Mouse (Mus musculus) right cerebral cortex, adult 18-20 months (tissue): ENCODE data around the gene Ankrd23.

Experiments
- DNase-seq: peaks from one replicate; pipeline ENCODE4 v3.0.0; 2022; ENCODE audit warnings: mixed read lengths

Ankrd23 gene

DNA sequence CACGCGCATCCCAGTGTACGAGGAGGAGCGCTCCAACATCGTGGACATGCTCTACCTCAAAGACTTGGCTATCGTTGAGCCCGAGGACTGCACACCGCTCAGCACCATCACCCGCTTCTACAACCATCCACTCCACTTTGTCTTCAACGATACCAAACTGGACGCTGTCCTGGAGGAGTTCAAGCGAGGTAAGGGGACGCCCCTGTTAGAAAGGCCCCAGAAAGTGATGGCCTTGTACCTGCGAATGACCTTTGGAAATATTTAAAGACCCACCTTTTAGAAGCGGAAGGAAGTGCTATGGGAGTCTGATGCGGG is 23.8 kb downstream of the Ankrd23 start:
- no peak for DNase-seq

DNA sequence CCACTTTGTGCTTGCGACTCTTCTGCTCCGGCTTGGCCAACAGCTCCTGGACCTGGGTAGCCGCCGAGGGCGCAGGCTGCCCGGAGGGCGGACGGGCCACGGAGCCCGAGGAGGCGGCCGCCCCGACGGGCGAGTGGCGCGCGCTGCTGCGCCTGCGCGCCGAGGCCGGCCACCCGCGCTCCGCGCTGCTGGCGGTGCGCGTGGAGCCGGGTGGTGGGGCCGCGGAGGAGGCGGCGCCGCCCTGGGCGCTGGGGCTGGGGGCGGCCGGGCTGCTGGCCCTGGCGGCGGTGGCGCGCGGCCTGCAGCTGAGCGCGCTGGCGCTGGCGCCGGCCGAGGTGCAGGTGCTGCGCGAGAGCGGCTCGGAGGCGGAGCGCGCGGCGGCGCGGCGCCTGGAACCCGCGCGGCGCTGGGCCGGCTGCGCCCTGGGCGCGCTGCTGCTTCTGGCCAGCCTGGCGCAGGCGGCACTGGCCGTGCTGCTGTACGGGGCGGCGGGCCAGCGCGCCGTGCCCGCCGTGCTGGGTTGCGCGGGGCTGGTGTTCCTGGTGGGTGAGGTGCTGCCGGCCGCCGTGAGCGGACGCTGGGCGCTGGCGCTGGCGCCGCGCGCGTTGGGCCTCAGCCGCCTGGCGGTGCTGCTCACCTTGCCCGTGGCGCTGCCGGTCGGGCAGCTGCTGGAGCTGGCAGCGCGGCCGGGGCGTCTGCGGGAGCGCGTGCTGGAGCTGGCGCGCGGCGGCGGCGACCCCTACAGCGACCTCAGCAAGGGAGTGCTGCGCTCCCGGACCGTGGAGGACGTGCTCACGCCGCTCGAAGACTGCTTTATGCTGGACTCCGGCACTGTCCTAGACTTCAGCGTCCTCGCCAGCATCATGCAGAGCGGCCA is 24.4 kb downstream of the Ankrd23 start:
- peak; percentile 65 for DNase-seq

DNA sequence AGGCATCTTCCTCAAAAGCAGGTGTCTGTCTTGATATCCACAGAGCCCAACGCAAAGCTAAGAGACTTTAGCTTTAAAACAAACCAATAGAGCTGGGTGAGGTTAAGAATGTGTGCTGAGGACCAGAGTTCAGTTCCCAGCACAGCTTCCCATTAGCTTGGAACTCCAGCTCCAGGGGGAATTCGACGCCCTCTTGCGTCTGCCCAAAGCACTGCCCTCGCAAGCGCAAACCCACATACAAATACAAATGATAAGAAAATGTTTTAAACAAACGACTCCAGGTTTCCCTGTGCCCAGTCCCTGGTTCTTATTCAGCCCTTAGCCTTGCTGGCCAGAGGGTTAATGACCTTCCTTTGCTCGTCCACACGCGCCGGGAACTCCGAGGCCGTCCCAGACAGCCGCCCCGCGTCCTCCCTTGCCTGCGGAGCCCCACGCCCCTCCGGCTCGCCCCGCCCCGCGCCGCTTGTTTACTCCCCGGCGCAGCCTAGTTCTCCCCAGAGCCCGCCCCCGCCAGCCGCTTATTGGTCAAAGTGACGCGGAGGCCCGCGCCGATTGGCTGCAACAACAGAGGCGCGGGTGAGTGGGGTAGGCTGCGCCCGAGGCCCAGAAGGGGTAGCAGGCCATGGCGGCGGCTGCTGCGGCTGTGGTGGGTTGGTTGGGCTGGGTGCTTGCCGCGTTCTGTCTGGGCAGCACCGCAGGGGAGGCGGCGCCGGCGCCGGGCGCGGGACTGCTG is 25.2 kb downstream of the Ankrd23 start, which contains the start of gene Cnnm3:
Gene Cnnm3 (plus strand): TSS at position 579 of the 733 bp plus-strand sequence.
- DNase-seq, result peak; percentile 99

DNA sequence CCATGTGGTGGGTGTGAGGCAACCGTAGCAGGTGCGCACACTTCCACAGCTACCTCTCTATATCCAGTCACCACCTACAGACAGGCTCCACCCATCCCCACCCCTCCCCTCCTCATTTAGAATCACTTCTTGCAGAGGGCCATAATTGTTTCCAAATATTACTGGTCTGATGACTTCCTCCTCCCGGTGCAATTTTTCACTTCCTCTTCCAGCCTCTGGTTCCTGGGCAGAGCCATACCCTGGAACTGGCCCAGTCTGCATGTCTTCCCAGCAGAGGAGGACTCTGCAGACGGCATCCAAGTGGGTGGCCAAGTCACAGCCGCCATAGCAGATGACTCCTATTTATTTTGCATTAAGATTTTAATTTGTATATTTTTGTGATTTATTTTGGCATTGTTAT is 28.4 kb downstream of the Ankrd23 start:
- DNase-seq, result no peak

DNA sequence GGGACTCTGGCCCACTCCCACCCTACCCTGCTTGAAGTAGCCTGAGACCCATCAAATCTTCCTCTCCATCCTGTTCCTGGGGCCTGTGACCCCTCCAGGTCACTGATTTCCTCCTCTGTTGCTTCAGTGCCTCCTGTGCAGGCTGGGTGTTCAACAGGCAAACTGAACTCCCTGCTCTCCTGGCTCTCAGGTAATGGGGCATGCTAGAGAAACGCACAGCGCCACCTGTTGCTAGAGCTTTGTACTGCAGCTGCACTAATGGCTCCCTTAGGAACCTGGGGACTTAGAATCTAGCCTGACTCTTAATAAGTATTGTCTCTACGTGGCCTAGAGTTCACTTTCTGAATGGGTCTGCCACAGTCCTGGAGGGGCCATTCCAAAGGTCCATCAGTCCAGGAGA is 35.4 kb downstream of the Ankrd23 start:
- DNase-seq, result peak; percentile 60

DNA sequence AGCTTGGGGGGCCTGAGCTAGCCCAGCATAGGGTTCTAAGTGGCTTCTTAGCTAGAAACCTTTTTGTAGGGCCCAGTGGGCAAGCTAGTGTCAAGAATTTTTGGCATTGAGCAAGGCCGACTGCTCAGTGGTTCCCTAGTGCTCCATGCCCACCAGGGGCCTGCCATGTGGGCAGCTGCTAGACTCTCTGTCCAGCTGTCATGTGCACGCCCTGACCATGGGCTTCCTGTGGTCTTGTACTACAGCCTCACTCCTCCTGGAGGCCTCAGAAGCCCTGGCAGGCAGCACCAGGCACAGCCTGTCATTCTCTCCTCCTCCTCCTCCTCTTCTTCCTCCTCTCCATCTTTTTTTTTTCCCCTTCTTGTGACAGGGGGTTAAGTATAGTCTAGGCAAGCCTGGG is 39.4 kb downstream of the Ankrd23 start:
- no peak for DNase-seq

DNA sequence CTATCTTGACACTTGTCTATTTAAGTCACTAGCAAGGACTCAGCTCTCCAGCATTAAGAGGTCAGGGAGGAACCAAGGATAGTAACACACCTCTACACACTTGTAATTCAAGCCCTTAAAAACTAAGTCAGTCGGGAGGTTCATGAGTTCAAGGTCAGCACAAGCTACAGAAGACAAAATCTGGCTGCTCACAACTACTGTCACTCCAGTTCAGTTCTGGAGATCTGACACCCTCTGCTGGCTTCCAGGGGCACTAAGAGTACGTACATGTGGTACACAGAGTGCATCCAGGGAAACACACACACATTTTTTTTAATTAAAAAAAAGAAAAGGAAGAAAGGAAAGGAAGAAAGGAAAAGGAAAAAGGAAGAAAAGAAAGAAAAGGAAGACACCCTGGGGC is 40.0 kb downstream of the Ankrd23 start:
- no peak for DNase-seq

DNA sequence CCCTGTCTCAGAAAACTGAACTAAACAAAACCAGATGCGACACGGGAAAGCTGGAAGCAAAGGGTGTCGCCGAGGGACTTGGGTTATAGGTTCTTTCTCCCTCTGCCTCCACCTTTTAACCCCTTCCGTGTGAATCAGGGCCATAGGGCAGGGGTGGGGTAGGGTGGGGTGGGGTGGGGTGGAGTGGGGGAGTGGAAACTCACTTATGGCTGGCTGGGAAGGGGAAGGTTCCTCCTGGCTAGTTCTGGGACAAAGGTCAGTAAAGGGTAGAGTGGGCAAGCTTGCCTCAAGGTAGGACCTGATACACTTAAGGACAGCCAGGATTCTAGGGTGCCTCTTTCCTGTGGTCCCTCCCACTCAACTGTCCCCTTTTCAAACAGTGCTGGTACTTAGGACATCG is 43.4 kb downstream of the Ankrd23 start:
- no peak for DNase-seq

DNA sequence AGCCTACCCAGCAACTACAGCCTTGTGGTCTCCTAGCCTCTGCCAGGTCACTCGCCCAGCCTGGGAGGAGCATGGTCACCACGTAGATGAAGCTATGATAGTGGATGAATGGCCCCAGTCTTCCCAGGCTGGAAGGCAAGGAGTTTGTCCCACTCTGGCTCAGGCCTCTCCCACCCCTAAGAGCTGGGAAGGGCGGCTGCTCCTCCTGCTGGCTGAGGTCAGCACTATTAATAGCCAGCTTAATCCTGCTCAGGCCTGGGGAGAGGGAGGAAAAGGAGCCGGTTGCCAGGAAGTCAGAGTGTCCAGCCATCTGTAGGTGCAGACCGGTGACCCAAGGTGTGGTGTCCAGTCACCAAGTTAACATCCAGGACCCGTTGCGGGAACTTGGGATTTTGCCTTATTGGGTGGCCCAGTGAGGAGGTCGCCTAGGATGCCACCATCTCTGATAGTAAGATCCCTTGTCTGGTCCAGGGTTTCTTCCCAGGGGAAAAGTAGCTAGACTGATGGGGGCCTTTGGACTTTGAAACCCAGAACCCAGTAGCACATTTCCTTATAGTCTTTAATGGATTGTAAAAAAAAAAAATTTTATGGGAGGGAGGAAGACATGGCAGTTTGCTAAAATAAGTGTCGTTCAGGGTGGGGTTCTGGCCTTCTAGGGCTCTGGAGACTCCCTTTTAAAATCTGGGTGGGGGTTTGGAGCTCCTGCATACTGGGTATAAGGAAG is 44.1 kb downstream of the Ankrd23 start:
- no peak for DNase-seq

DNA sequence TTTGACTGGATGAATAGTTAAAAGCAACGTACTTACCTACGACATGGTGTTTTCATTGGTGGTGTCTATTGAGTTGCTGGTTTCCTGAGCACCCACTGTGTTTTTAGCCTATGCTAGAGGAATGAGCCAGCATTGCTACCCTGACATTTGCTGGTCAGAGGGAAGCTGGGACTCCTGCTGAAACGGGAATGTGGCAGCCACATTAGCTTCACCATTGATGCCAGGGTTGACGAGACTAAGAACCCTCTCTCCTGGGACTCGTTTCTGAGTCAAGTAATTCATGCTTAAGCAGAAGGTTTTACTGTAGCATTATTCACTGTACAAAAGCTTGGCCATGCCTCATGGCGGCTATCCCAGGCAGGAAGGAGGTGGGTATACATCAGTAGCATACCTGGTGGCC is 47.0 kb downstream of the Ankrd23 start:
- no peak for DNase-seq

DNA sequence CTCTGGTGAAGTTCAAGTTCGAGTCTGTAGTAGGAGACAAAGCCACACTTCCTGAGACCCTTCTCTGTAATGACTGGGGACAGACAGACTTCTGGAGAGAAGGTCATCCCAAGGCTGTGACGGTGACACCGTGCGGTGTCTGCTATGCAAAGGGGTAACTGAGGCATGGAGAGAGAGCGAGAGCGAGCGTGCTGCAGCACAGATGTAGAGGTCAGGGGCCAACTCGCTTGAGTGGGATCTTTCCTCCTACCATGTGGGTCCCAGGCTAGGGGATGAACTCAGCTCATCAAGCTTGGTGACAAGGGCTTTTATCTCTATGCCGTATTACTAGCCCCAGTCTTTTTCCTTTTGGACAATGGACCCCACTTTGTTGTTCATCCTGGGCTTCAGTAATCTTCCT is 49.6 kb downstream of the Ankrd23 start:
- no peak for DNase-seq

DNA sequence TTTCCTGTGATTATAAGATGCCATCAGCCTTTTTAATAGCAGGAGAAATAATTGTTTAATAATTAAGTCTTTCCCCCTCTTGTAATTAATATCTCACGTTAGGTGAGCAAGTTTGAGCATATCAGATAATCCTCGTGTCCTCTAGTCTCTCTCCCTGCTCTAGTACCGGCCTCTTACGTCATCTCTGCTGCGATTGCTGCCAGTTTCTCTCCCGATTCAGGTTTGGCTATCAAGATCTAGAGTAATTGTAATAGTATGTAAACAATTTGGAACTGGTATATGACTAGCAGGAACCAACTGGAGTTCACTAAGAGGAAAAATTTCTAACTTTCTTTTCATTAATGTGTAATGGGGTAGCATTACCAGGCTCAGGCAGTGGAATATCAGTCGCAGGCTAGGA is 51.6 kb downstream of the Ankrd23 start:
- DNase-seq, result no peak

DNA sequence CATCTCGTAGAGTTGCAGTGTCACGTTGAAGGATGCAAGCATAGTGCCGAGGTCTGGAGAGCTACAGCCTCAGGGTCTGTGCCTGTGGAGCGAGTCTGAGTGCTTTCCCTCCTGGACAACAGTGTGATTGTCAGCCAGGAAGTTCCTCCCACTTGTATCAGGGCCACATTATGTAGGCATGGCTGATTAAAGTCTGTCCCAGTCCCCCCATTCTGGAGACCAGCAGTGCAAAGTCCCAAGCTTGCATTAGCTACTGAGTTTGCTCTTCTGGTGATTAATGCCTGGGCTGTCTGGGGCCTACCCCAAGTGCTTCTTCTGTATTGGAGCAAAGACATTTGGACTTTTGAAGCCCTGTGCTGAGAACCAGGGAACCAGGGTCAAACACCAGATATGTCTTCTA is 52.9 kb downstream of the Ankrd23 start:
- DNase-seq, result no peak
